Mouse (Mus musculus) lung, postnatal 0 days (tissue): ENCODE measurements at regions not wholly inside any gene's neighbourhood (a gene's known extent, or its start where the extent isn't known, plus 50 kb on each side); places are given as distances from the start of the nearest gene placed in this dataset.

Experiments
- ATAC-seq: fragments of 200-750 bp; cut with Nextera tagmentation; 2 replicates; pipeline ENCODE4 v1.8.0; 2017; ENCODE audit warnings: moderate library complexity
- DNase-seq: peaks from one replicate; pipeline ENCODE4 v3.0.0-alpha.2; 2016; ENCODE audit warnings: low spot score
- H3K27ac ChIP-seq: fragments of 300-500 bp; sonication (generic); 2 replicates; pipeline ENCODE4 v1.5.1; 2014; ENCODE audit warnings: antibody characterized with exemption, mild to moderate bottlenecking, low read length, mixed read lengths
- H3K27me3 ChIP-seq: fragments of 300-500 bp; sonication (generic); replicated peaks from 2 replicates; pipeline ENCODE4 v1.6.1; 2014; ENCODE audit warnings: low read length, mixed read lengths; ENCODE audit not compliant: insufficient read depth
- H3K36me3 ChIP-seq: fragments of 300-500 bp; sonication (generic); 2 replicates; pipeline ENCODE4 v1.6.1; 2014; ENCODE audit warnings: low read length, mixed read lengths; ENCODE audit not compliant: insufficient read depth
- H3K4me1 ChIP-seq: fragments of 300-500 bp; sonication (generic); 2 replicates; pipeline ENCODE4 v1.6.1; 2014; ENCODE audit warnings: antibody characterized with exemption, low read depth, low read length, mixed read lengths; ENCODE audit not compliant: insufficient read depth
- H3K4me2 ChIP-seq: fragments of 300-500 bp; sonication (generic); replicated peaks from 2 replicates; pipeline ENCODE4 v1.6.1; 2014; ENCODE audit warnings: low read depth, mild to moderate bottlenecking, low read length, moderate library complexity, mixed read lengths
- H3K4me3 ChIP-seq: fragments of 300-500 bp; sonication (generic); 2 replicates; pipeline ENCODE4 v1.5.1; 2014; ENCODE audit warnings: low read depth, low read length
- H3K9ac ChIP-seq: fragments of 300-500 bp; sonication (generic); replicated peaks from 2 replicates; pipeline ENCODE4 v1.6.1; 2014; ENCODE audit warnings: low read depth, mild to moderate bottlenecking
- H3K9me3 ChIP-seq: fragments of 300-500 bp; sonication (generic); 2 replicates; pipeline ENCODE4 v1.6.1; 2016; ENCODE audit warnings: low read length, mixed read lengths
- CTCF ChIP-seq: IDR thresholded peaks from 2 replicates; pipeline ENCODE4 v1.5.1; 2016; ENCODE audit warnings: antibody characterized with exemption, mild to moderate bottlenecking
- EP300 ChIP-seq: IDR thresholded peaks from 2 replicates; pipeline ENCODE4 v1.6.1; 2016; ENCODE audit warnings: antibody characterized with exemption, mild to moderate bottlenecking, control low read depth
- WGBS: fragments of 180-500 bp; shearing (Covaris S2); extraction: QIAGEN DNeasy Blood & Tissue Kit; methylation state at CpG from one replicate; pipeline ENCODE4 v1.1.7; 2014; 5-methylcytosine and 5-hydroxymethylcytosine counted together

GRCm38 (mm10) chr12:47466740-47467139 lies 648.0 kb upstream of the Nova1 start:
- Histone ChIP-seq H3K4me1 (no peaks in the 10 kb centered on the region), H3K4me3 (no peak overlapping the region), H3K27me3 (no peaks in the 10 kb centered on the region), H3K36me3 (no peaks in the 10 kb centered on the region), H3K9me3 (no peaks in the 10 kb centered on the region), H3K9ac (no peak overlapping the region), H3K27ac (no peak overlapping the region), H3K4me2 (no peak overlapping the region)
- 97% methylated on average over 1 of the region's 1 CpGs for WGBS
- TF ChIP-seq EP300 (no peak), CTCF (no peak)
- no peak for DNase-seq
- ATAC-seq = no peak

- 54% methylated on average over 5 of the region's 5 CpGs for WGBS
- Histone ChIP-seq H3K27me3 (no peaks in the 10 kb centered on the region), H3K27ac (no peak overlapping the region), H3K36me3 (no peaks in the 10 kb centered on the region), H3K4me2 (no peak overlapping the region), H3K9ac (no peak overlapping the region), H3K4me3 (no peak overlapping the region), H3K9me3 (no peaks in the 10 kb centered on the region), H3K4me1 (no peaks in the 10 kb centered on the region)
- ATAC-seq = no peak
- no peak for TF ChIP-seq CTCF
- no peak for TF ChIP-seq EP300
- no peak for DNase-seq
These were observed 647.2 kb upstream of the Nova1 start for GRCm38 (mm10) chr12:47465924-47466323.

DNA sequence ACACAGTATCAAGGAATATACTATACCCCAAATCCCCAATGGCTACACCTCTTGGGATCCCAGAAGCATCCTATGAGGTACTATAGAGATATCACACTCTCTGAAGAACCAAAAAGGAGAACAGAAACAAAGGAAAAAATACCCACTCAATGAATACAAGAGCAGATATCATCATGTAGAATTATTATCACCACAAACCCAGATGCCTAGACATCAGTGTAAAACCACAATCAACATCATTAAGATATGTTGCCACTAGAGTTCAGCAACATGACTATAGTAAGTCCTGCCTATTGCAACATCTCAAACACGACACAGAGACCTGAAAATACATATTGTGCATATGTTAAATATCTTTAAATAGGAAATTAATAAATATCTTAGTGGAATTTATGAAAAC lies 612.9 kb upstream of the Nova1 start:
- Histone ChIP-seq H3K4me3 (no peak overlapping the region), H3K4me1 (no peaks in the 10 kb centered on the region), H3K27me3 (no peaks in the 10 kb centered on the region), H3K27ac (no peak overlapping the region), H3K36me3 (no peaks in the 10 kb centered on the region), H3K9ac (no peak overlapping the region), H3K4me2 (no peak overlapping the region), H3K9me3 (no peaks in the 10 kb centered on the region)
- TF ChIP-seq EP300 (no peak), CTCF (no peak)
- no peak for ATAC-seq
- 26% methylated on average over 1 of the region's 1 CpGs for WGBS
- DNase-seq = no peak

GRCm38 (mm10) chr12:47412251-47412650 lies 593.5 kb upstream of the Nova1 start:
- Histone ChIP-seq H3K4me1 (no peaks in the 10 kb centered on the region), H3K9me3 (no peaks in the 10 kb centered on the region), H3K4me2 (no peak overlapping the region), H3K4me3 (no peak overlapping the region), H3K27me3 (no peaks in the 10 kb centered on the region), H3K27ac (no peak overlapping the region), H3K9ac (no peak overlapping the region), H3K36me3 (no peaks in the 10 kb centered on the region)
- ATAC-seq = no peak
- DNase-seq = no peak
- 66% methylated on average over 4 of the region's 4 CpGs for WGBS
- TF ChIP-seq CTCF (no peak), EP300 (no peak)

DNA sequence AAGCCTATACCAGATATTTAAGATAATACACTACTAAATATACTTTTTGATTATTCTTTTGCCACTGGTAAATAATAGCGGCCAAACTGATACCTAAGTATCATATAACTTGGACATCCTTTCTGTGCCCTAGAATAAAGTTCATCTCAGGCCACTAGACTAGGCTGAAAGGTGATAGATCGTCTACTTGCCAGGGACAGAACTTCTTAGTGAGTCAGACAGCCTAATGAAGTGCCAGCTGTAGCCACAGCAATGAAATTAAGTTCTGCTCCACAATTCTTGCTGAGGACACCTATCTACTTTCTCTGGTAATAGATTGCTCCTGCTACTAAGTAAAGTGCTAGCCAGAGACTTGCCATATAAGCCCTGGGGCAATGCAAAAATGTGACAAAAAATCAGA lies 587.8 kb upstream of the Nova1 start:
- Histone ChIP-seq H3K9ac (no peak overlapping the region), H3K36me3 (no peaks in the 10 kb centered on the region), H3K9me3 (no peaks in the 10 kb centered on the region), H3K27ac (no peak overlapping the region), H3K4me3 (no peak overlapping the region), H3K4me1 (no peaks in the 10 kb centered on the region), H3K4me2 (no peak overlapping the region), H3K27me3 (no peaks in the 10 kb centered on the region)
- ATAC-seq (peak; percentile 63), DNase-seq (peak; percentile 12)
- TF ChIP-seq EP300 = no peak
- no peak for TF ChIP-seq CTCF
- 61% methylated on average over 2 of the region's 2 CpGs for WGBS

DNA sequence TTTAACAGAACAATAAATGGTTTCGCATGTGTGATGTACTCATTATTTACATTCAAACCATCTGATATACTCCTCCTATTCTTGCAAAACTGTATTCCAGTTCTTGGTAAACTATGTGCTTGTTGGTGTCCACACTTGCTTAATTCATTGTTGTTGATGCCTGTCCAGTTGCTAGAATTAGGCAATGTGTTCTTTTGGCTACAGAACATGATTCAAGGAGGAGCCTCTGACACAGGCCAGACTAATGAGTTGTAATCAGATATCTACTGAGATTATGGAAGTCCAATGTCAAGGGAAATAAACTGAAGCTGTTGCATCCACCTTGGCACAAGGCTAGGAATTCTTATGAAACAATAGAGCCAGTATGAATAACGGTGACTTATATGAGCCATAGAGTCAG lies 587.4 kb upstream of the Nova1 start:
- Histone ChIP-seq H3K9ac (no peak overlapping the region), H3K4me2 (no peak overlapping the region), H3K27me3 (no peaks in the 10 kb centered on the region), H3K27ac (no peak overlapping the region), H3K4me3 (no peak overlapping the region), H3K9me3 (no peaks in the 10 kb centered on the region), H3K4me1 (no peaks in the 10 kb centered on the region), H3K36me3 (no peaks in the 10 kb centered on the region)
- peak; percentile 65 for TF ChIP-seq EP300
- TF ChIP-seq CTCF = no peak
- ATAC-seq (peak; percentile 89), DNase-seq (peak; percentile 85)
- WGBS = 61% methylated on average over 2 of the region's 2 CpGs

GRCm38 (mm10) chr12:47383225-47383624 lies 564.5 kb upstream of the Nova1 start:
- no peaks in the 10 kb centered on the region for H3K9me3 ChIP-seq
- no peak for ATAC-seq
- H3K4me3 ChIP-seq = no peak overlapping the region
- H3K27me3 ChIP-seq = no peaks in the 10 kb centered on the region
- no peak overlapping the region for H3K27ac ChIP-seq
- no peaks in the 10 kb centered on the region for H3K4me1 ChIP-seq
- no peak overlapping the region for H3K9ac ChIP-seq
- no peak overlapping the region for H3K4me2 ChIP-seq
- no peak for DNase-seq
- TF ChIP-seq EP300 (no peak), CTCF (no peak)
- H3K36me3 ChIP-seq = no peaks in the 10 kb centered on the region
- 75% methylated on average over 1 of the region's 1 CpGs for WGBS
